Mouse (Mus musculus): Measurements from ENCODE around the gene S100a14.

DNA sequence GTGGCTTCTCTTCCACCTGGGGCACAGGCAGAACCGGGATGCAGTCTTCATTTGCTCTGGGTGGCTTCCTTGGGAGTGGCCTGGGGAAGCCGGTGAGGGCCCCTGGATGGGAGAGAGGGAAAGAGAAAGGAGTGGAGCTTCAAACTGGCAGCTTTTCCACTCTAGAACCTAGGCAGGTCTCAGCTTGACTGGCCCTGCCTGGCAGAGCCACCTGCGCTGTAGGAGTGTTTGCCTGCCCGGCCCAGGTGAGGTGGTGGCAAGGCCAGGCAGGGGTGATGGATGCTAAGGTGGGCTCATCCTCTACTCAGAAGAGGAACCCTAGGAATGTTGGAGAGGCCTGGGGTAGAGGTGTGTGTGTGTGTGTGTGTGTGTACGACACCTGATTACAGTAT, 11.2 kb downstream of the S100a14 start:
- TF ChIP-seq POLR2A (IDR thresholded peaks at IDR 0.05; ENCODE audit: borderline replicate concordance, control insufficient read depth, low read depth, low read length) (no peak), CTCF (IDR thresholded peaks at IDR 0.05; ENCODE audit: control insufficient read depth, insufficient read depth, low read length) (no peak)
